Mouse (Mus musculus) layer of hippocampus, adult 9-10 months (tissue): ENCODE data around the gene Crb1.
"Not testable (repeated sequence)": the region's sequence is repeated elsewhere in the genome, so short reads cannot be mapped to it uniquely, and the experiment has no call there.

Experiments
- DNase-seq: peaks from one replicate; pipeline ENCODE4 v3.0.0; 2022; ENCODE audit warnings: low spot score

Gene Crb1

GRCm38 (mm10) chr1:139328811-139329210 lies 48.1 kb downstream of the Crb1 start:
- no peak for DNase-seq

GRCm38 (mm10) chr1:139328286-139328685 lies 48.6 kb downstream of the Crb1 start:
- DNase-seq, result no peak

GRCm38 (mm10) chr1:139325378-139325777 lies 51.5 kb downstream of the Crb1 start:
- no peak for DNase-seq

GRCm38 (mm10) chr1:139319798-139320197 lies 57.1 kb downstream of the Crb1 start:
- no peak for DNase-seq

GRCm38 (mm10) chr1:139314297-139314874 lies 62.5 kb downstream of the Crb1 start:
- no peak for DNase-seq

GRCm38 (mm10) chr1:139308915-139309314 lies 68.0 kb downstream of the Crb1 start:
- no peak for DNase-seq

GRCm38 (mm10) chr1:139302519-139302918 lies 74.4 kb downstream of the Crb1 start:
- DNase-seq, result not testable (repeated sequence)

GRCm38 (mm10) chr1:139301830-139302229 lies 75.1 kb downstream of the Crb1 start:
- no peak for DNase-seq

- no peak for DNase-seq
Observed at GRCm38 (mm10) chr1:139292023-139292422, 84.9 kb downstream of the Crb1 start.

- DNase-seq, result no peak
Observed at GRCm38 (mm10) chr1:139291593-139291992, 85.3 kb downstream of the Crb1 start.

GRCm38 (mm10) chr1:139276619-139277320 lies 100.1 kb downstream of the Crb1 start:
- no peak for DNase-seq

GRCm38 (mm10) chr1:139267844-139268243 lies 109.1 kb downstream of the Crb1 start:
- peak; percentile 55 for DNase-seq

GRCm38 (mm10) chr1:139264245-139264644 lies 112.7 kb downstream of the Crb1 start:
- DNase-seq, result no peak

- DNase-seq, result no peak
Observed at GRCm38 (mm10) chr1:139263158-139263557, 113.7 kb downstream of the Crb1 start.

- DNase-seq, result no peak
Observed at GRCm38 (mm10) chr1:139255581-139255980, 121.3 kb downstream of the Crb1 start.

GRCm38 (mm10) chr1:139252041-139252440 lies 124.9 kb downstream of the Crb1 start:
- no peak for DNase-seq

- DNase-seq, result no peak
Observed at GRCm38 (mm10) chr1:139249159-139249558, 127.7 kb downstream of the Crb1 start.

GRCm38 (mm10) chr1:139246723-139247380 lies 130.0 kb downstream of the Crb1 start:
- no peak for DNase-seq

- no peak for DNase-seq
Observed at GRCm38 (mm10) chr1:139236794-139237193, 140.1 kb downstream of the Crb1 start.

- no peak for DNase-seq
Observed at GRCm38 (mm10) chr1:139234611-139235568, 142.0 kb downstream of the Crb1 start.

GRCm38 (mm10) chr1:139232636-139233035 lies 144.3 kb downstream of the Crb1 start:
- no peak for DNase-seq

- DNase-seq, result no peak
Observed at GRCm38 (mm10) chr1:139224309-139224949, 152.5 kb downstream of the Crb1 start.
